Mouse (Mus musculus): Measurements from ENCODE around the gene Tmem117.

Gene Tmem117

DNA sequence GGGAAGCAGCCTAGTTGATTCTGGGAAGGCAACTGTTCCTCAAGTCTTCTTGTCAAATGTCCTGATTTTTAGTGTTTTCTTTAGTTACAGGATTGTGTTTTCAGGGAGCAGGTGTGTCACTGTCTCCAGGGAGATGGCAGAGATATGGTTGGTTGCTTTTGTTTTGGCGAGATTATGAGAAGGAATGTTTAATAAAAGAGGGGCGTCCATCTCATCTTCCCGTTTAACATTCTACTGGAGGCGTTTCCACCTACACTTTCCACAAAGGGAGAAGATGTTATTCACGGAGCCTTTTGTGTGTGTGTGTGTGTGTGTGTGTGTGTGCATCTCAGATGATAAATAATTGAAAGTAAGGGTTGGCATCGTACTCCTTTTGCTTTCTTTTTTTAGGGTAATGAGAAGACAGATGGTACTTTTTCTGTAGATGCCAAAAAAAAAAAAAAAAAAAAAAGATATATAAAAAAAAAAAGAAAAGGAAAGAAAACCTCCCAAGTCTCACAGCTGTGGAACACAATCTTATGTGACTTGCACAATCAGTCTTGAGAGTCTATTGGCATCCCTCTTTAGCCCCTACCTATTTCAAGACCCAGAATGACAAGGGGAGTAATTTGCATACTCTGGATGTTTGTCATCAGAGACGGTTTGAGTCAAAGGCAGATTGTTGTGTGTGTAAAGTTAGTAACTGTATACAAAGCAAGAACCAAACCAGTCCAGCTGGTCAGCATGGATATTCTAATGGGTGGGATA is 142.0 kb downstream of the Tmem117 start:
- DNase-seq (ENCODE audit: low spot score) = no peak

DNA sequence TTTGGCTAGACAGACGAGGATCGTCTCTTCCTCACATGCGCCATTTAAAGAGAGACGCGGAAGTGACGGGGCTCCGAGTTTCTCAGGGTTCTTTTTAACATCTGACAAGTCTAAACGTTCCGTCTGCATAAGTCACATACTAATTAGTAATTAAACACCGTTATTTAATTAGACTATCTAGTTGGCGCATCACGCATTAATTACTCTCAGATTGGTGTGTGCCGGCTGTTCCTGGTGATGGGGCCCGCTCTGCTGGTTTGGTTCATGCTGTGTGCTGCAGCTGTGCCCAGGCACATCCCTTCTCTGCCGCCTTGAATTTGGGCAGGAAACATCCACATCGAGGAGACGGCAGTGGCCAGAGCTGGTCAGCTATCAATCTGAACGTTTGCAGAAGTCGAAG is 142.7 kb downstream of the Tmem117 start:
- DNase-seq (ENCODE audit: low spot score) = no peak

DNA sequence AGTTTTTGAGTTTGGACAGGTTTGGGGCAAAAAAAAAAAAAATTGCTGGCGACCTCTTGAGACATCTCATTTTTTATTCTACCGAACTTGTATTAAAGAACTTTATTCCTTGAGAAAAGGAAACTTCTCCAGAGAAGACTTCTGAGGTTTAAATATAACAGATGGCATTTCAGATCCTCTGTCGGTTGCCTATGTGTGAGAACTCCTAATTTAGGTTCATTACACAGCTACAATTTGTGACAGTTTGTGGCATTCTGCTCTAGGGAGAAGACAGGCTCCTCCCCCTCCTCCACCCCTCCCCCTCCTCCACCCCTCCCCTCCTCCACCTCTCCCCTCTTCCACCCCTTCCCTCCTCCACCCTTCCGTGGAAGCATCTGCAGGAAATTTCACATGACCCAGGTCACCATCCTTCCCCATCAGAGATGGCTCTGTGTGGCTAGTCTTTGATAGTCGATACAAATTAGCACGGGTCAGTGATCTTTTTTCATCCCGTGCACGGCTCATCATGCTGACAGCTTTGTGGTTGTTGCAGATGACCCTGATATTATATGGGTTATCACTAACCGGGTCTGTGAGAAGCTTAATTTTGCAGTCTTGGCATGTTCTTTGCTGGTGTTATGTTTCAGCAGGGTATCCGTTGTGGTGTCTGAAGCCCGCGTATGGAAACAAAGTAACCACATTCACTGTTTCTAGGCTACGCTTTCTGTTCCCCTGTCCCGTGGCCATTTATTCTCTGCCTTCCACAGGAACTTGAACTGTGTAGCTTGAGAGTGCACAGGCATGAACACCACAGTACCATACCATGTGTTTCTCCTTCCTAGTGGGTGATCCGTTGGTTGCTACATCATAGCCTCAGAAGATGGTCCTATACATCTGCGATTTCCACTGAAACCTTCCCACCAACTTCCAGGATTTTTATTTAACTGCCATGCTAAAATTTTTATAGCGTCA is 147.4 kb downstream of the Tmem117 start:
- no peak for DNase-seq (ENCODE audit: low spot score)

DNA sequence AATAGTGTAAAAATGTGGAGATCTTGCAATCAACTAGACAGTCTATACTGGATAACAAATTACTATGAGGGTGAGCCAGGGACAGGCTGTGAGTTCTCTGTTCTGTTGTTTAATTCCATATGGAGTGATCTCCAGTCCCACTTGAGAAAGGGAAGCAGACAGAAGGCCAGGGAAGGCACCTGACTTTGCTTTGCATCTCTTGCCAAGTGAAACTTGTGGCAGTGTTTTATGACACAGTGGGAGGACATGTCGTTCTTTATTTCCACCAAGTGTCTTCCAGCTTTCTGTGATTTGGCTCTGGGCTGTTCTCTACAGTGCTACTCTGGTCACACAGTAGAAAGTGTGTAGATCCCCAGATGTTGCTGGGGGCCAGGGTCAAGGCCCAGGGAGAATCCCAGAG is 152.5 kb downstream of the Tmem117 start:
- DNase-seq (ENCODE audit: low spot score) = no peak

DNA sequence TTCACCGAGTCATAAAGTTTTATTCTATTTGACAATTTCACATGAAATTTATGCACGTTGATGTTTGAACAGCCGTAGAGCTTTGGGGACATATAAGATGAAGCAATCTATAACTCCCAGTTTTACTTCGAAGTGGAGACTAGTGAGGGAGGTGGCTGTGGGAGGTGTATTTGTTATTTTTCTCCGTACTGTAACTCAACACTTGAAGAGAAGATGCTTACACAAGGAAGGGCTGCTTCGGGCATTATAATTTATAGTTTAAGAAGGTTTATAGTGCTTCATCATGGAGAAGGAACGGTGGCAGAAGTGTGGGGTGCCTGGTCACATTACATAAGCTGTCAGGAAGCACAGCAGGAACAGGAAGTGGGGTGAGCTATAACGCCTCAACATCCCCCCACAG is 164.4 kb downstream of the Tmem117 start:
- no peak for DNase-seq (ENCODE audit: low spot score)

DNA sequence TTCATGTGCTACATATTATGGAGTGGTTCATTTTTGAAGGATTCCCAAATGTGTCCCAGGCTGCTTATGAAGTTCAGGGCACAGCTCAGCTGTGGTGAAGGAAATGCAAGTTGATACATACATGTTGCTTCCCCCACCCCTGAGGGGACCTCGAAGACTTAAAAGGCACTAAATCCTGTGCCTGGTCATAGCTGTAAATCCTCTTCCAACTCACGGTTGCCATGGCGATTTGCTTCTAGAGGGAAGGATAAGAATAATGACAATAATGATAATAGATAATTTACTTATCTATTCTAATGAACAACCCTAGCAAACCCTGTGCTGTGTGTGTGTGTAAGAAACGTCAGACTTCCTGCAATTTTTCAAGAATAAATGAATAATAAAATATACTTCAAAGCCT is 166.5 kb downstream of the Tmem117 start:
- no peak for DNase-seq (ENCODE audit: low spot score)

DNA sequence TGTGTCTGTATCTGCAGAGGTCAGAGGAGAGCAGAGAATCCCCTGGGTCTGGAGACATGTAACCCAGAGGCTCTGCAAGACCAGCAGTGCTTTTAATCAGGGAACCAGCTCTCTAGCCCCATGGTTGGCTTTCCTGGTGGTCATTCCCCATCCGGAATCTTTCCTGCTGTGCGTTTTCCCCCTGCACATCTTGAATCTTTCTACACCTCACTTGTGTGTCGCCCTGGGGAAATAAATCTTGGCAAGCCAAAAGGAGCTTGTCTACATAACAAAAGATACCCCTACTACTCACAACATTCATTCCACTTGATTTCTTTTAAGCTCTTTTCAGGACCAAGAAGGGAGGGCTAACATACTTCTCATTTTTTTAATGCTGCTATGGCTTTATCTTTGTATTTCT is 169.2 kb downstream of the Tmem117 start:
- DNase-seq (ENCODE audit: low spot score) = no peak

DNA sequence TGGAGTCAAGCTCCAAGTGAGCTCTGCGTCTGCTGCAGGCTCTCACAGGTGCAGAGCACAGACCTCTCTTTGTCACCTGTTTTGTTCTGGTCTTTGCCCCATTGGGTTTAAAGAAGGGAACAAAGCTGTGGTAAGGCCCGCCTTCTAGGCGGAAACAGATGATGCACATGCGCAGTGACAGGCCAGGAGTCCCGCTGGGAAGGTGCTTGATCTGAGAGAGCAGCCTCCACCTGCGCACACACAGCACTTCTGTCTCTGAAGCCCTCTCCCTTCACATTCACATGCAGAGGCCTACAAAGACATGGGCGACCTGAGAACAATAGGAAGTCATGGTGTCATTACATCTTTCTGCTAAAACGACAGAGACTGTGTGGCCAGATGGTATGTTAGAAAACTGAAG is 172.4 kb downstream of the Tmem117 start:
- DNase-seq (ENCODE audit: low spot score) = no peak

DNA sequence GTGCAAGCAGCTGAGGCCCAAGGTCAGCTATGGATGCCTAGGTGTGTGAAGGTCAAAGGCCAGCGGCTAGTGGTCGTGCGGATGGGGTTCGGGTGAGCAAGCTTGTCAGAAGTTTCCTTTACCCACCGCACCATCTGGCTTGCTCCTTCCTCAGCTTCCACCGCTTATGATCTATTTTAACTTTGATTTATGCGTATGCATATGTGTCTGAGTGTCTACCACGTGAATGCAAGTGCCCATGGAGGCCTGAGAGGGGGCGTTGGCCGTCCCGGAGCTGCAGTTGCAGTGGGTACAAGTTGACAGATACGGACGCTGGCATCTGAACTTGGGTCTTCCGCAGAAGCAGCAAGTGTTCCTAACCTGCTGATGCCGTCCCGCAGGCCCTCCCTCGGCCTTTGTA is 173.8 kb downstream of the Tmem117 start:
- no peak for DNase-seq (ENCODE audit: low spot score)

DNA sequence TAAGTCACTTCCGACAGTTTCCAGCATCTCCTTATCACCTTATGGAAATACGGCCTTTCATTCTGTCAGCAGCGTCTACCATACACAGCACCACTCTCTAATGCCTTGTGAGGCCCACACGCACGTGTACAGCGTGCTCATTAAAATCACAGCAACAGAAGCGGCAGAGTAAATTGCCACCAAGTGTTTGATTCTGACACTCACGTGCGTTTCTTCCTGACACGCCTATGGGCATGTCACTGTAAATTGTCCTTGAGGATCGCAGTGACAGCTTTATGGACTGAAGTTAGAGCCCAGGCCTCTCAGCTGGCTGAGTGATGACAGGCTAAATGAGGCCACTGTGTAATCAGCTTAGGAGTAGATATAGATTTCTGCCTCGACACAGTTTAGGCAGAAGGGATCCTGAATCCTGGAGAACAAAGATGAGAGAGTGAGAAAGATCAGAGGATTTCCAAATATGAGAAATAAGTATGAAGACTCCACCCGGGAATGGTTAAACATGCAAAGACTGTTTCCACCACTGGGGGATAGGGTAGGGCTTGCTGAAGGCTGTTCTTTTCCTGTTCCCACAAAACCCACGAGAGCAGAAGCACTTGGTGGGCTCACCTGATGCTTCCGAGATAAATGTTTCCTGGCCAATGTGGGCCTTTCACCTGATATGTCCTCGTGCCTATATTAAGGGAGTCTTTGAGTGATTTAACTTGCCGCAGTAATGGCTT is 174.8 kb downstream of the Tmem117 start:
- DNase-seq (ENCODE audit: low spot score) = no peak

DNA sequence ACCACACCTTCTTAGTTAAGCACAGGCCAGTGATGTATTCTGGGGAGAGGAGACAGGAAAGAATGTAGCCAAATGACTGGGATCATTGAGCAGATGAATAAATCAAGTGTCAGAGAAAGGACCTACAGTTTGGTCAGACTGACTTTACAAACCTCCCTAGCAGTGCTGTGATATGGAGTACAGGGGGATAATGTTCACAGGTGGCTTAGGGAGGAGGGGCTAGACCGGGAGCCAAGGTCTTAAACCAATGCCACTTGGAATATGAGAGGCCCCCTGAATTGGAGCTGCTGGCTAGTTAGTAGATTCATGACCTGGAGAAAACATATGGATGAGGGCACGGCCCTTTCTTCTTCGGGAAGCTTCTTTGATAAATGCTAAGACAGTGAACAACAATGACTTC is 177.0 kb downstream of the Tmem117 start:
- no peak for DNase-seq (ENCODE audit: low spot score)

DNA sequence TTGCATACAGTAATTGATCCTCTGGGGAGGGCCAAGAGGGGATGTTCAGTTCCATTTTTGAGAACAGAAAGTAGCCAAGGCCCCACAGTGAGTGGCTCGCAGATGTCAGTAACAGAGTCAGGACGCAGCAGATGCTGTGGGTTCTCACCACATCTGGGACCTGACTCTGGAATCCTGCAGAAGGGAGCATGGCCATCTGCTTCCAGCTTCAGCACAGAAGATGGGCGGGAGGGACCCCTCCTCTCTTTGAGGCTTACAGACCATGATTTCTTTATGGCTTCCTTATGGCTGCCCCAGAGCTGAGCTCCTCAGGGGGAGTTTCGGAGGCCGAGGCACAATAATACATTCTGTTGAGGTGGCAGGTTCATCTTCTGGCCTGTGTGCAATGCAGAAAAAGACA is 182.5 kb downstream of the Tmem117 start:
- no peak for DNase-seq (ENCODE audit: low spot score)

DNA sequence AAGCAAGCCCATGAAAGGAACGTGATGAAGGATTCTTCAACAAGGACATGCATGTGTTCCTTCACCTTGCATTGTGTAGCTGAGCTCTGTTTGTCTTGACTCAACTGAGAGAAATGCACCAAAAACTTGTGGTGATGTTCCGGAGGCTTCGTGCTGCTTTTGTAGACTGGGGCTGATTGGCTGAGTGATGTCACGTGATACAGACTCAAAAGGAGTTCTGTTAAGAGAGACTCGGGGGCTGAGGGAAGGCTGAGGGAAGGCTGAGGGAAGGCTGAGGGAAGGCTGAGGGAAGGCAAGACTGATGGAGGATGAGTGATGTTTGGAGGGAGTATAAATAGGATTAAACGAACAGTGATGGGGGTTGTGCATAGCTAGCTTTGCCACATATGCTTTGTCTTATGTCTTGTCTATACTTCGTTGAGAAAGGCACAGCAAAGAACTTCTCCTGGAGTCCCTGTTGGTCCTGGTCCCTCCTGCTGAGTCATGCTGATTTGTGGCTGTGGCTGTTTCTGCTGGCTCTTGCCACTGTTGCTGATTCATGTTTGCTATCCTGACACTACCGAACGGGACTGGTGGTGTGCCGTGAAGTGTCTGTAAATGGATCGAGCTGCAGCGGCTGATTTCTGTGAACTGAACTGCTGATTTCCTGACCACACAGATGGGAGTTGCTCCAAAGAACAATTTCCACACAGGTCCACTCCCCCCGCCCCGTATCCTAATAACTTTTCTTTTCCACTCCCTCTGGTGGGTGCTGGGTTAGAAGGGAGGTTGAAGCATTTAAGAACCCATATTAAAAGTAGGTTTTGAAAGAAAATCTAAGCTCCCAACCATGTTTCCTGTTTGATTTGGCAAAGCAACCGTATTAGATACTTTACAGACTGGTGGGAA is 185.4 kb downstream of the Tmem117 start:
- no peak for DNase-seq (ENCODE audit: low spot score)

DNA sequence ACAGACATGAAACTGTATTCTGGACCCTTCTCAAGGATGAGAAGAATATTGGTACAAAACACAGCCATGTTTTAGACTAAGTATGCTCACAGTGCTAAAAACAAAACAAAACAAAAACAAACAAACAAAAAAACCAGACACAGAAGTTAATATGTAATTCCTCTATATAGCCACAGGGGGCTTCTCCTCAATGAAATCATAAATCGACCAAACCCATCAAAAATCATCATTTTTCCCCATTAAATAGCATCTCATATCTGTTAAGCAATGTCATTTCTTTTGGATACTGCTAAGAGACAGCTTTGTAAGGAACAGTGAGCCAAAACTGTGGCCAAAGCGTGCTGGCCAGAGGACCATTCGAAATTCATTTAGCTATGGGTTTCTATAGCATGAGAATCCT is 206.6 kb downstream of the Tmem117 start:
- DNase-seq (ENCODE audit: low spot score) = no peak

DNA sequence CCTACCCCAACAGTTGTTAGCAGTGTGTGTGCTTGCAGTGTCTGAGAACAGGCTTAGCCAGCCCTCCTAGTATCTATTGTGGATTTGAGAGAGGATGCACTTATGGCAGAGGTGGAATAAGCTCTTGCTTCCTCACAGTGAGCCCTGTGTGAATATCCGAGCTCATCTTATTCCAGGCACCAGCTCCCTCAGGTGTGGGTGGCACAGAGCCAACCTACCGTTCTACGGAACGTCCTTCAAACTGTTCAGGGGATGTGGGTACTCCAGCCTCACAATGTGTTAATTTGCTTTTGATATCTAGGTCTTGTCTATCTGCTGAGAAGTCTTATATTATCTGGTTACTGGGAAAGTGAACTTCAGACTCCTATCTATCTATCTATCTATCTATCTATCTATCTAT is 209.6 kb downstream of the Tmem117 start:
- DNase-seq (ENCODE audit: low spot score) = no peak

DNA sequence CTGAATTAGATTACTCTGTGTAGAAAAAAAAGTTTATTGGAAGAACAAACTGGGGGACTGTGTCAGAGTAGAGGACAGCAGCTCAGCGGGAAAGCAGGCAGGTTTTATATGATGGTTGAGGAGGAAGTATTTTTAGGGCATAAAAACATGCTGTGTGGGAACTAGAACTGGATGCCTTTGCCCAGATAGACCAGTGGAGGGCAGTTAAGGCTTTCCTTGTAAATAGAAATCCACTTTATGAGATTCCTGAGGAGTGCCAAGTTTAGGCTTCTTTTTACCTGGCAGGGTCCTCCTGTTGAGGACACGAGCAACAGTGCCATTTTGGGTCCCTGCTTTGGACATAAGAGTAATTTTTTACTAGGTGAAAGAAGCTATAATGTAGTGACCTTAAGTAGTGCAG is 218.5 kb downstream of the Tmem117 start:
- DNase-seq (ENCODE audit: low spot score) = no peak

DNA sequence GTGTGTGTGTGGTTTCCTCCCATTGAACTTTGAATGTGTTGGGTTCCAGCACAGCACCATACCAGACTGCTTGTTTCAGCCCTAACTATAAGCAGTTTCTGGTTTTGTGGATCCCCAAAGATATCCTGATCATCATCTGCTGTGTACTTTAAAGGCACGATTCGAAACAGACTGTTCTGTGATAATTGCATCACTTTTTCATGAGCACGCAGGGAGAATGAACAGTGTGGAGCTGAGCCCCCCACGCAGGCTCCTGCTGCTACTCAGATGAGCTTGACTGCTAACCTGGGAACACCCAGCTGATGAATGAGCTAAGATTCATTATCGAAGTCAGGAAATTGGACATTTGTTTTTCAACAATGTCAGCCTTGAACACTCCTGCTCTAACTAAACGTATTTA is 230.6 kb downstream of the Tmem117 start:
- no peak for DNase-seq (ENCODE audit: low spot score)

DNA sequence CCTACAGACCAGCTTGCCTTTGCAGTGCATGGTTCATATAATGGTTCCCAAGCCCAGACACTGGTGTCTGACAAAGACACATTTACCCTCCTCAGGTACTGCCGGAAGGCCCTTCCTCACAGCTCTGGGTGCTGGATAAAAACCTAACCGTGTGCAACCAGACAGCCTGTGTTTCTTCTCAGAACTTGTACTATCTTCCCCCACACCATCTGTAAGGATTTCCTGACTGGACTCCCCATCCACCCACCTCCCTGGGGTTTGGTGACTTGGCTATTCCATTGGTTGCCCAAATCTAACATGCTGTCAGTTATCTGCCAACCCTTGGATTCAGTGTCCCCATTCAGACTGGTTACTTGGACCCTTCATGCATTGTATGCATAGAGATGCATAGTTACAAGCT is 232.1 kb downstream of the Tmem117 start:
- no peak for DNase-seq (ENCODE audit: low spot score)

DNA sequence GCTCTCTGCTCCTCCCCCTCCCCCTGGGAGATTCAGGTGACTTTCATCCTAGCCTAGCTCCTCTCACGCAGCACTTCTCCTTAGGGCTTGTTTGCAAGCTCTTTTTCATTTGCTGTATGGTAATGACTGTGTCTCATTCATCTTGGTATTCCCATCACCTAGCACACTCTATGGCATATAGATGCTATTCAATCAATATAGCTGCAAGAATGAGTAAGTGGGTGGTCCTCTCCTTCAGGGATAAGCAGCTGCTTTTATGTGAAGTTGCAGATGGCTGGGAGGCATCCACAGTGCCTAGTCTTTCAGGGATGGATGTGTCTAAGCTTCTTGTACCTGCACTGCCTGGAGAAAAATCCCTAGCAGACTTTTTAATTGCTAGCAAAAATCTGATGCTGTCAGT is 235.1 kb downstream of the Tmem117 start:
- no peak for DNase-seq (ENCODE audit: low spot score)

DNA sequence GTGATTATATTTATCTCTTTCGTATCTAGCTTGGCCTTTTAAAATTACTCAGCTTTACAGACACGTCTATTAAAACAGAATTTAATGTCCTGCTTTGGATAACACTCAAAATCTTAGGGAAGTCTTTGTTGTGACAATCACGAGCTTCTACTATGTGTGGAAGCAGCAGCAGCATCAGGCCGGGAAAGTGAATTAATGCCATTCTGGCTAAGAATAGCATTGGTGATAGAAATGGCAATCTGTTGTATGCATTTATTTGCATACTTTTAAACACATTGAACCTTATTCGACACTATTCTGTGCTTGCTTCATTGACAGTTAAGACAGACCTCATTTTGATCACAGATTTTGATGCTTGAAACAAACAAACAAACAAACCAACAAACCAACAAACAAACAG is 239.3 kb downstream of the Tmem117 start:
- no peak for DNase-seq (ENCODE audit: low spot score)

DNA sequence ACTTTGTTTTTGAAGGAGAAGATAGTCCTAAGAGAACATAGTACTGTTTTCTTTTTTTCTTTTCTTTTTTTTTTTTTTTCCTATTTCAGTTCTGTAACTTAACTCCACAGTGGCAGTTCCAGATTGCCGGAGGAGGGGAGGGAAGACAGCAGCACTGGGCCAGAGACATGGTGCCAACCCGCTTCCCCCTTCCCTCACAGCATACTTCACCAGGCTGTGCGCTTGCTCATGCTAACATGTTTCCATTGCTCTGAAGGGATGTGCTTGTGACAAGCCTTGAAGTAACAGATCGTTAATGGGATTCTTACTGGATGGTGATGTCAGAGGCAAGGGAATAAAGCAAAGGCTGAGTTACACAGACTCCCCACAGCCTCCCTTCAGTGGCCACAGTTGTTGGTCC is 256.0 kb downstream of the Tmem117 start:
- no peak for DNase-seq (ENCODE audit: low spot score)

DNA sequence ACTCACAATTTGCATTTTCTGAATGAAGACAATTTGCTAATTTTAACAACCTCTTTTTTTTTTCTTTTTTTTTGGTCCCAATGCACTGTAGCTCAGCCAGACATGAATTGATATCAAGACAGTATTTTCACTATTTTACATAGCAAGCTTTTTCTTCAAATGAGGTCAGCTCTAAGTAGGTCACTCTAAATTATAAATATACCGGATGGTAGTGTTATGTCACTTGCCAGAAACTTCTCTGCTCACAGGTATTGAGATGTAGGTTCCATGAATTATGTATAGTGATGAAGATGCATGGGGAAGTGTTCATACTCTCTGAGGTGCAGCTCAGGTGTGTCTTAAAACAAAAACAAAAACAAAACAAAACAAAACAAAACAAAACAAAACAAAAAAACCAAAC is 264.2 kb downstream of the Tmem117 start:
- DNase-seq (ENCODE audit: low spot score) = no peak

Data from c-Kit-positive CD71-positive TER-119-positive erythroid progenitor cells, embryonic 14.5 days (primary cell).